Mouse (Mus musculus) liver, postnatal 0 days (tissue): ENCODE data around the gene Ipmk. TPM values are rescaled to one million over a fixed set of nuclear protein-coding genes. Genes with fewer than 3 reads are reported as not detected.
"Not testable (repeated sequence)": the region's sequence is repeated elsewhere in the genome, so short reads cannot be mapped to it uniquely, and the experiment has no call there.

Experiments used
- ATAC-seq: fragments of 200-750 bp; cut with Nextera tagmentation; 2 replicates; pipeline ENCODE4 v1.8.0; 2017; ENCODE audit warnings: mild to moderate bottlenecking, moderate library complexity
- DNase-seq: peaks from one replicate; pipeline ENCODE4 v3.0.0-alpha.2; 2016
- H3K27ac ChIP-seq: fragments of 300-500 bp; sonication (generic); 2 replicates; pipeline ENCODE4 v1.5.1; 2014; ENCODE audit warnings: antibody characterized with exemption, moderate library complexity, mild to moderate bottlenecking, low read depth
- H3K27me3 ChIP-seq: fragments of 300-500 bp; sonication (generic); 2 replicates; pipeline ENCODE4 v1.6.1; 2014; ENCODE audit warnings: low read length, control low read depth, mixed read lengths; ENCODE audit not compliant: insufficient read depth
- H3K36me3 ChIP-seq: fragments of 300-500 bp; sonication (generic); replicated peaks from 2 replicates; pipeline ENCODE4 v1.6.1; 2014; ENCODE audit warnings: mild to moderate bottlenecking, control low read depth, low read length, moderate library complexity, mixed read lengths; ENCODE audit not compliant: insufficient read depth
- H3K4me1 ChIP-seq: fragments of 300-500 bp; sonication (generic); 2 replicates; pipeline ENCODE4 v1.6.1; 2014; ENCODE audit warnings: antibody characterized with exemption, mild to moderate bottlenecking, control low read depth; ENCODE audit not compliant: insufficient read depth
- H3K4me2 ChIP-seq: fragments of 300-500 bp; sonication (generic); 2 replicates; pipeline ENCODE4 v1.6.1; 2014; ENCODE audit warnings: low read depth, mild to moderate bottlenecking, low read length, moderate library complexity, mixed read lengths
- H3K4me3 ChIP-seq: fragments of 300-500 bp; sonication (generic); 2 replicates; pipeline ENCODE4 v1.5.1; 2014; ENCODE audit warnings: low read depth, low read length
- H3K9ac ChIP-seq: fragments of 300-500 bp; sonication (generic); replicated peaks from 2 replicates; pipeline ENCODE4 v1.6.1; 2014; ENCODE audit warnings: mild to moderate bottlenecking, moderate library complexity
- H3K9me3 ChIP-seq: fragments of 300-500 bp; sonication (generic); 2 replicates; pipeline ENCODE4 v1.6.1; 2016; ENCODE audit warnings: mild to moderate bottlenecking, control low read depth, low read length, mixed read lengths
- CTCF ChIP-seq: sonication (generic); IDR thresholded peaks from 2 replicates; pipeline ENCODE4 v1.5.1; 2016; ENCODE audit warnings: antibody characterized with exemption, low read depth
- EP300 ChIP-seq: IDR thresholded peaks from 2 replicates; pipeline ENCODE4 v1.6.1; 2016; ENCODE audit warnings: antibody characterized with exemption, low read depth, mild to moderate bottlenecking
- WGBS: fragments of 180-500 bp; shearing (Covaris S2); extraction: QIAGEN DNeasy Blood & Tissue Kit; methylation state at CpG from one replicate; pipeline ENCODE4 v1.1.7; 2014; ENCODE audit not compliant: insufficient replicate concordance; 5-methylcytosine and 5-hydroxymethylcytosine counted together
- polyA plus RNA-seq: library from polyadenylated mRNA; unstranded; fragments of >200 nt; fragmentation: Nextera tagmentation; extraction: Ambion mirVana; gene quantifications from 2 replicates; pipeline ENCODE4 v1.2.1, GENCODE M21; 2015

Gene Ipmk
- polyA plus RNA-seq, 1 experiment from 2014 or later = 9.4 TPM

GRCm38 (mm10) chr10:71382858-71383551 is 35.4 kb downstream of the Ipmk start:
- Histone ChIP-seq H3K4me3 (no peak overlapping the region), H3K27me3 (no peaks in the 10 kb centered on the region), H3K4me2 (no peak overlapping the region), H3K36me3 (peaks cover 30% of the 10 kb centered on the region), H3K9ac (no peak overlapping the region), H3K27ac (peak overlapping the region; percentile 63), H3K9me3 (no peaks in the 10 kb centered on the region), H3K4me1 (peaks cover 6% of the 10 kb centered on the region; the same call in 1 of the 2 replicates)
- DNase-seq = no peak
- 68% methylated on average over 8 of the region's 8 CpGs for WGBS
- no peak for ATAC-seq
- TF ChIP-seq CTCF (no peak), EP300 (0 out of 2 replicates have a peak, but pooled peaks have one; percentile 32)

- not testable (repeated sequence) for H3K27me3 ChIP-seq
- 58% methylated on average over 6 of the region's 6 CpGs for WGBS
Measured at GRCm38 (mm10) chr10:71383552-71383924, 36.0 kb downstream of the Ipmk start.

GRCm38 (mm10) chr10:71384159-71385044 is 36.8 kb downstream of the Ipmk start:
- Histone ChIP-seq H3K4me2 (no peak overlapping the region), H3K4me1 (peaks cover 6% of the 10 kb centered on the region; the same call in 1 of the 2 replicates), H3K9me3 (no peaks in the 10 kb centered on the region), H3K27me3 (no peaks in the 10 kb centered on the region), H3K36me3 (peaks cover 19% of the 10 kb centered on the region), H3K27ac (peak overlapping the region; percentile 18; the same call in 1 of the 2 replicates), H3K9ac (no peak overlapping the region), H3K4me3 (no peak overlapping the region)
- ATAC-seq = peak; percentile 49
- TF ChIP-seq EP300 = no peak
- TF ChIP-seq CTCF = no peak
- DNase-seq = no peak
- WGBS = 78% methylated on average over 19 of the region's 19 CpGs

More at GRCm38 (mm10) chr10:71383552-71383924, 36.0 kb downstream of the Ipmk start:
- not testable (repeated sequence) for H3K4me3 ChIP-seq, H3K9me3 ChIP-seq, ATAC-seq, DNase-seq, H3K4me1 ChIP-seq, H3K4me2 ChIP-seq, H3K9ac ChIP-seq
- H3K36me3 ChIP-seq = peaks cover 28% of the 10 kb centered on the region
- H3K27ac ChIP-seq = peak overlapping the region; percentile 63; the same call in 1 of the 2 replicates

GRCm38 (mm10) chr10:71389311-71389710 is 41.7 kb downstream of the Ipmk start:
- WGBS = 75% methylated on average over 5 of the region's 5 CpGs

GRCm38 (mm10) chr10:71398383-71399145 is 51.0 kb downstream of the Ipmk start:
- Histone ChIP-seq H3K9me3 (peaks cover 9% of the 10 kb centered on the region; the same call in 1 of the 2 replicates), H3K9ac (no peak overlapping the region), H3K27ac (no peak overlapping the region), H3K36me3 (no peaks in the 10 kb centered on the region), H3K27me3 (no peaks in the 10 kb centered on the region), H3K4me2 (no peak overlapping the region), H3K4me3 (no peak overlapping the region), H3K4me1 (no peaks in the 10 kb centered on the region)
- 65% methylated on average over 10 of the region's 10 CpGs for WGBS
- no peak for DNase-seq
- TF ChIP-seq CTCF (no peak), EP300 (no peak)
- no peak for ATAC-seq

More at GRCm38 (mm10) chr10:71389311-71389710, 41.7 kb downstream of the Ipmk start:
- H3K36me3 ChIP-seq = peaks cover 2% of the 10 kb centered on the region; the same call in 1 of the 2 replicates
- peaks cover 12% of the 10 kb centered on the region for H3K9me3 ChIP-seq
- no peak overlapping the region for H3K27ac ChIP-seq
- no peak overlapping the region for H3K4me3 ChIP-seq
- no peak overlapping the region for H3K4me2 ChIP-seq
- no peaks in the 10 kb centered on the region for H3K27me3 ChIP-seq
- TF ChIP-seq EP300 (no peak), CTCF (no peak)
- ATAC-seq (no peak), DNase-seq (no peak)
- H3K9ac ChIP-seq = no peak overlapping the region
- no peaks in the 10 kb centered on the region for H3K4me1 ChIP-seq
